Mouse (Mus musculus): ENCODE measurements around the gene Slc13a4. TPM values are rescaled to one million over a fixed set of nuclear protein-coding genes. Genes with fewer than 3 reads are reported as not detected.

Slc13a4 gene
- polyA plus RNA-seq, 1 experiment from 2014 or later, result 1.3 TPM

DNA sequence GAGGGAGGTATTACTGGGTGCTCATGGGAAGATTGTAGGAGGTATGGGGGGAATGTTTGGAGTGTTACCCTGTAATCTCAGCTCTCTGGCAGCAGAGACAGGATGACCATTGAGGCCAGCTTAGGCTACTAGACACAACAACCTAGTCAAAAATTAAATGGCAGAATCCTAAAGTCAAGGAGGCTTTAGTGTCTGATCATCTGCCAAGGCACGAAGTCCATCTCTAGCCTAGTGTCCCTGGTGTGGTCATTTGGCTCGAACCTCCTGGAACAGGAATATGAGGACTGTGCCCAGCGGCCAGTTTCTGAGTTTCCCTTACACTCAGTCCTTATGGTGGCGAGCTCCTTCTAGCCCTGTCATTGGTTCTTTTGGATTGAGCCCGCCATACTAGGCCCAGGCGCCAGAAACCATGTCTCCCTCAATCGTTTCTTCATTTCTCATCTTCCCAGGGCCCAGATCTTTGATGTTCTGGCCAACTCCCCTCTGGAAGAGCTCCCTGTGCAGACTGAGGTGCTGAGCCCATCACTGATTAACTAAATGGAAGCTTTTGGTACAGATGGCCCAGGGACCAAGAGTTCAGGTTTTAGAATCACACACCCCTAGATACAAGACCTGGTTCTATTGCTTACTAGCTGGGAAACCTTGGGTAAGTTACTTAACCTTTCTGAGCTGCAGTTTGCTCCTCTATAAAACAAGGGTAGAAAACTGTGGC, 10.3 kb downstream of the Slc13a4 start:
- Histone ChIP-seq H3K9me3 (replicated peaks) (no peaks in the 10 kb centered on the region), H3K27ac (no peak overlapping the region), H3K4me2 (replicated peaks) (no peak overlapping the region), H3K27me3 (no peaks in the 10 kb centered on the region), H3K4me1 (no peaks in the 10 kb centered on the region; the same call in 1 of the 2 replicates), H3K4me3 (no peak overlapping the region), H3K36me3 (no peaks in the 10 kb centered on the region), H3K9ac (no peak overlapping the region)
- 95% methylated on average over 7 of the region's 7 CpGs for WGBS
- no peak for ATAC-seq (ENCODE audit: low FRiP score)

DNA sequence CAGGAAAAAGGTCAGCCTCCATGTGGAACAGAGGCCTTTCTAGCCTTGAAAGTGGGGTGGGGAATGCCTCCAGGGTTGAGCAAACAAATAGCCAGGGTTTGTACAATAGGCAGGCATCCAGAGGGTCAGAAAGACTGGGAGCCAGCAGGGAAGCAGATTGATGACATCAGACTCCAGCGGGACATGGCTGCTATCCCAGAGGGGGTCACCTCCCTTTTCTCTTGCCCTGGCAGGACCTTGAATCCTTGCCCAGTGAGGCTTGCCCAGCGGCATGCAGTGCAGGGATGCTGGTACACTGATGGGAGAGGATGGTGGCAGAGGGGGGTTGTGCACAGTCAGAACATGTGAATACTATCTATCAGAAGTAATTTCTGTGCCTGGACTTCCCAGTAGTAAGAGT, 10.9 kb downstream of the Slc13a4 start:
- H3K9me3 ChIP-seq (replicated peaks), result no peaks in the 10 kb centered on the region
- no peaks in the 10 kb centered on the region for H3K27me3 ChIP-seq
- H3K4me3 ChIP-seq, result no peak overlapping the region
- no peaks in the 10 kb centered on the region; the same call in 1 of the 2 replicates for H3K4me1 ChIP-seq
- no peak overlapping the region for H3K4me2 ChIP-seq (replicated peaks)
- WGBS, result 48% methylated on average over 2 of the region's 2 CpGs
- no peak overlapping the region for H3K9ac ChIP-seq
- ATAC-seq (ENCODE audit: low FRiP score), result no peak
- no peak overlapping the region for H3K27ac ChIP-seq
- no peaks in the 10 kb centered on the region for H3K36me3 ChIP-seq

GRCm38 (mm10) chr6:35294964-35295363, 13.0 kb downstream of the Slc13a4 start:
- no peaks in the 10 kb centered on the region for H3K27me3 ChIP-seq
- H3K36me3 ChIP-seq, result no peaks in the 10 kb centered on the region
- no peak overlapping the region for H3K27ac ChIP-seq
- H3K4me2 ChIP-seq (replicated peaks), result no peak overlapping the region
- no peak overlapping the region for H3K4me3 ChIP-seq
- no peaks in the 10 kb centered on the region for H3K9me3 ChIP-seq (replicated peaks)
- H3K9ac ChIP-seq, result no peak overlapping the region
- no peak for ATAC-seq (ENCODE audit: low FRiP score)
- H3K4me1 ChIP-seq, result no peaks in the 10 kb centered on the region; the same call in 1 of the 2 replicates
- WGBS, result 69% methylated on average over 2 of the region's 2 CpGs

GRCm38 (mm10) chr6:35289676-35290075, 18.3 kb downstream of the Slc13a4 start:
- H3K4me2 ChIP-seq (replicated peaks), result no peak overlapping the region
- H3K4me1 ChIP-seq, result peaks cover 12% of the 10 kb centered on the region
- H3K4me3 ChIP-seq, result no peak overlapping the region
- H3K9me3 ChIP-seq (replicated peaks), result no peaks in the 10 kb centered on the region
- H3K36me3 ChIP-seq, result no peaks in the 10 kb centered on the region
- no peak overlapping the region for H3K9ac ChIP-seq
- H3K27ac ChIP-seq, result no peak overlapping the region
- H3K27me3 ChIP-seq, result no peaks in the 10 kb centered on the region
- ATAC-seq (ENCODE audit: low FRiP score), result no peak
- WGBS, result 87% methylated on average over 8 of the region's 8 CpGs

DNA sequence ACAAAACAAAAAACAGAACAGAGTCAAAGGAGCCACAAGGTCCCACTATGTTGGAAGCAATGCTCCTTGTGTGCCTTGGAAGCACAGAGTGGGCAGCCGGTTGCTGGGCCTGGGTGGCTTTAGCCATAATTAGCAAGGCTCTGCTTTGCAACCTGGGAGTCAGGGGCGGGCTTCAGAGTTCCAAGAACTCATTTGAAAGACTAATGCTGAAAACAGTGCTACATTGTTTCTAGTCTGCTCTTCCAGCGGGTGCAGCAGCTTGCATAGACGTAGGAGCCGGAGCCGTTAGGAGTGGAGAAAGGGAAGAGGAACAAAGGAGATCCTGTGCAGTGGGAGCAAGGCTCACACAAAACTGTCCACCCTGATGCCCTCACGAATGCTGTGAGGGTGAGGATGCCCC, 19.0 kb downstream of the Slc13a4 start:
- Histone ChIP-seq H3K27me3 (no peaks in the 10 kb centered on the region), H3K4me1 (peaks cover 12% of the 10 kb centered on the region), H3K9ac (no peak overlapping the region), H3K4me2 (replicated peaks) (0 out of 2 replicates have a peak overlapping the region, but pooled peaks have one; percentile 11), H3K36me3 (no peaks in the 10 kb centered on the region), H3K9me3 (replicated peaks) (no peaks in the 10 kb centered on the region), H3K4me3 (no peak overlapping the region), H3K27ac (peak overlapping the region; percentile 64)
- peak; percentile 62 for ATAC-seq (ENCODE audit: low FRiP score)
- WGBS, result 24% methylated on average over 7 of the region's 7 CpGs

DNA sequence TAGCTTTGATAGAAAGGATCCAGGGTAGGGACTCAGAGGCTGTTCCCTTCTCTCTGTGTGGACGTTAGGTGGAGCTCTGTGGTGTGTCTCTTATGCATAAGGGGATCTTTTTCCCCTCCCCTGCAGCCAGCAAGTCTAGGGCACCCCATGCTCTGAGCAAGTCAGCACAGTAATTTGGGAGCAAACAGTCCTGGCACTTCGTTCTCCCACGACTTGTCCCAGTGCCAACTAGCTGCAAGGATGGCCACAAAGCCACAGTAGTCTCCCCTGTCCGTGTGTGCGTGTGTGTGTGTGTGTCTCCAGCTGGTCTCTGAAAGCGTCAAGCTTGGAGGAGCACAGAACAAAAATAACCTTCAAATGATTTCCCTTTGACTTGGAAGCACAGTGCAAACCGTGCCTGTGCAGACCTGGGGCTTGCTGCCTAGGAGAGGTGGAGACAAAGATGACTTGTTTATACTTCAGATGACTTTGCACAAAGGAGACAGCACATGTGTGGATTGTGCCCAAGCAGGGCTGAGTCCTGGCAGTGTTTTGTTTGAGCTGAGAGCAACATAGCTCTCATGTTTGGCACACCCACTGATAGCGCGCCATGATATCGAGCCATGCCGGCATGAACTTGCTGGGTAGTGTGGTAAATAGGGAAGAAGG, 19.7 kb downstream of the Slc13a4 start:
- 72% methylated on average over 11 of the region's 11 CpGs for WGBS
- Histone ChIP-seq H3K27ac (peak overlapping the region; percentile 64), H3K36me3 (no peaks in the 10 kb centered on the region), H3K9me3 (replicated peaks) (no peaks in the 10 kb centered on the region), H3K4me3 (no peak overlapping the region), H3K27me3 (no peaks in the 10 kb centered on the region), H3K4me2 (replicated peaks) (no peak overlapping the region), H3K9ac (no peak overlapping the region), H3K4me1 (peaks cover 12% of the 10 kb centered on the region)
- peak; percentile 61 for ATAC-seq (ENCODE audit: low FRiP score)

DNA sequence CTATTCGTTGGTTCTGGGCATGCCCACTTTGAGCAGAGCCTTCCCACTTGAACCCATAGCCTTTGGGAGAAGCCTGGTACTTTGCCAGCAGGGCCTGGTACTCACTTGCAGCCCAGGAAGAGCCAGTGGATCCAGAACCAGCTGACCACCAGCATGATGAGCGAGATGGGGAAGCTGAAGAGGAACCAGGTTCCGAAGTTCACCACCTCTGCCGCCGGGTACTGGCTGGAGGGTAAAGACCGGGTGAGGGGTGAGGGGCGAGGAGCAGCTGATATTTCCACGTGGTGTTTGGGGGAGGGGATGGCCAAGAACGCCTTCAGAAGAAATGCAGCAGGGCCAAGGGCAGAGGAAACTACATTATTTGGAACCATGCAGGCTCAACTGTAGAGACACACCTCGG, 28.6 kb downstream of the Slc13a4 start:
- ATAC-seq (ENCODE audit: low FRiP score), result no peak
- Histone ChIP-seq H3K27me3 (no peaks in the 10 kb centered on the region), H3K27ac (no peak overlapping the region), H3K9ac (no peak overlapping the region), H3K9me3 (replicated peaks) (no peaks in the 10 kb centered on the region), H3K4me3 (no peak overlapping the region), H3K4me1 (no peaks in the 10 kb centered on the region), H3K36me3 (no peaks in the 10 kb centered on the region), H3K4me2 (replicated peaks) (no peak overlapping the region)
- 83% methylated on average over 10 of the region's 10 CpGs for WGBS

GRCm38 (mm10) chr6:35277903-35278587, 29.9 kb downstream of the Slc13a4 start:
- H3K27me3 ChIP-seq, result no peaks in the 10 kb centered on the region
- H3K9ac ChIP-seq, result no peak overlapping the region
- no peaks in the 10 kb centered on the region for H3K36me3 ChIP-seq
- H3K4me1 ChIP-seq, result no peaks in the 10 kb centered on the region
- ATAC-seq (ENCODE audit: low FRiP score), result no peak
- 73% methylated on average over 10 of the region's 10 CpGs for WGBS
- no peak overlapping the region for H3K4me3 ChIP-seq
- H3K9me3 ChIP-seq (replicated peaks), result no peaks in the 10 kb centered on the region
- H3K27ac ChIP-seq, result no peak overlapping the region
- H3K4me2 ChIP-seq (replicated peaks), result no peak overlapping the region

GRCm38 (mm10) chr6:35273391-35274082, 34.4 kb downstream of the Slc13a4 start:
- 83% methylated on average over 11 of the region's 11 CpGs for WGBS
- ATAC-seq (ENCODE audit: low FRiP score), result no peak

GRCm38 (mm10) chr6:35271868-35272765, 35.8 kb downstream of the Slc13a4 start:
- Histone ChIP-seq H3K4me2 (replicated peaks) (no peak overlapping the region), H3K27me3 (no peaks in the 10 kb centered on the region), H3K36me3 (no peaks in the 10 kb centered on the region), H3K4me1 (no peaks in the 10 kb centered on the region), H3K4me3 (no peak overlapping the region), H3K9me3 (replicated peaks) (no peaks in the 10 kb centered on the region), H3K27ac (no peak overlapping the region), H3K9ac (no peak overlapping the region)
- ATAC-seq (ENCODE audit: low FRiP score), result no peak
- 80% methylated on average over 20 of the region's 20 CpGs for WGBS

More at GRCm38 (mm10) chr6:35273391-35274082, 34.4 kb downstream of the Slc13a4 start:
- Histone ChIP-seq H3K27ac (no peak overlapping the region), H3K36me3 (no peaks in the 10 kb centered on the region), H3K4me3 (no peak overlapping the region), H3K4me2 (replicated peaks) (no peak overlapping the region), H3K4me1 (no peaks in the 10 kb centered on the region), H3K9ac (no peak overlapping the region), H3K27me3 (no peaks in the 10 kb centered on the region), H3K9me3 (replicated peaks) (no peaks in the 10 kb centered on the region)

DNA sequence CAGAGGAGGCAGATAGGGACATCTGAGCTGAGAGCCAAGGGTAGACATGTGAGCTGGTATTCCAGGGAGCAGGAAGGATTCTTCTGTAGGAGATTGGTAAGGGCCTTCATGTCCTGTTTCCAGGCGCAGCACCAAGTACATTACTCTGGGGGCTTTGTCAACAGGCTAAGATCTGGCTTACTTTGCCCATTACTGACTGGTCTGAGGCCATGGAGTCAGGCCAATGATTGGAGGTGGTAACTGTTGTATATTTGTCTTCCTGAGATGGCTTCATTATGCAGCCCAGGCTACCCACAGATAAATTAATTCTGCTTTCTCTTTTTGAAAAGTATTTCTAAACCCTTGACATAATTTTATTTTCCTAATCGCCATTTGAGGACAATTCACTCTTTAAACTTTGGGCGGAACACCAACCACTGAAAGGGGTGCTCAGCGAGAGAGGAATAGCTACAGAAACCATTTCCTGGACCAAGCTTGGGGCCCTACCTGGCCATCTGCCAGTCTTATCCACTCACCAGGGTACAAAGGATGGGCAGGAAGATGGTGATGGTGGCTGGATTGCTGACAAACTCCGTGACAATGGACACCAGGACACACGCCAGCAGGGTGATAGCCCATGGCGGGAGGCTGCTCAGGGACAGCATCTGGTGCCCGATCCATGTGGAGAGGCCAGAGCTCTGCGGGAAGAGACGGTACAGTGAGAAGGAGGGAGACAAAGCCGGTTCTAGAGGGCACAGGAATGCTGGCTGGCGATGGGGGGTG, 36.7 kb downstream of the Slc13a4 start:
- H3K9ac ChIP-seq, result no peak overlapping the region
- H3K4me1 ChIP-seq, result no peaks in the 10 kb centered on the region
- H3K36me3 ChIP-seq, result no peaks in the 10 kb centered on the region
- no peaks in the 10 kb centered on the region for H3K9me3 ChIP-seq (replicated peaks)
- no peak overlapping the region for H3K4me2 ChIP-seq (replicated peaks)
- WGBS, result 85% methylated on average over 12 of the region's 12 CpGs
- no peak overlapping the region for H3K27ac ChIP-seq
- no peak overlapping the region for H3K4me3 ChIP-seq
- H3K27me3 ChIP-seq, result no peaks in the 10 kb centered on the region
- ATAC-seq (ENCODE audit: low FRiP score), result no peak
